27 mouse cellular contexts compared by ENCODE assay signal in genomic region chr13:38369624-38370023, GRCm38 (mm10). TPM values are rescaled to one million over a fixed set of nuclear protein-coding genes. Genes with fewer than 3 reads are reported as not detected.
DNase-seq lines count a peak whose midpoint lies in the region; ATAC-seq and TF ChIP-seq lines count a peak whose summit lies in the region.
"Had no signal": no experiment of that assay in that cellular context is flagged by ENCODE, and none has a peak within 500 bp of the region (broad histone marks: within the 10 kb centered on the region; RNA-seq: fewer than 3 reads in every experiment).

No protein-coding gene starts in this region.

- no peak overlapping the region for H3K9ac ChIP-seq in kidney, embryonic 16.5 days (replicated peaks; ENCODE audit: low read length)
- no peak overlapping the region for H3K9ac ChIP-seq in lung, embryonic 14.5 days
- H3K9ac ChIP-seq: embryonic facial prominence, embryonic 13.5 days; forebrain, embryonic 12.5 days; forebrain, embryonic 15.5 days; heart, embryonic 12.5 days; heart, embryonic 15.5 days had no signal

- H3K4me1 ChIP-seq in kidney, adult 2 months (ENCODE audit: control insufficient read depth, insufficient read depth, low read length) = no peaks in the 10 kb centered on the region
- H3K4me1 ChIP-seq in kidney, embryonic 16.5 days (ENCODE audit: insufficient read depth, low read length) = no peaks in the 10 kb centered on the region
- no peaks in the 10 kb centered on the region for H3K4me1 ChIP-seq in lung, embryonic 14.5 days (ENCODE audit: insufficient read depth)
- no peaks in the 10 kb centered on the region; the same call in 1 of the 2 replicates for H3K4me1 ChIP-seq in lung, adult 2 months (ENCODE audit: control insufficient read depth, insufficient read depth, low read length)
- H3K4me1 ChIP-seq: embryonic facial prominence, embryonic 10.5 days; embryonic facial prominence, embryonic 13.5 days; forebrain, embryonic 12.5 days; forebrain, embryonic 15.5 days; heart, embryonic 15.5 days; hindbrain, embryonic 10.5 days had no signal

- no peaks in the 10 kb centered on the region for H3K27me3 ChIP-seq in kidney, adult 2 months (replicated peaks; ENCODE audit: control insufficient read depth, insufficient read depth, low read length)
- H3K27me3 ChIP-seq in kidney, embryonic 16.5 days (ENCODE audit: insufficient read depth, low read length) = no peaks in the 10 kb centered on the region
- no peaks in the 10 kb centered on the region for H3K27me3 ChIP-seq in lung, embryonic 14.5 days (ENCODE audit: insufficient read depth, low read length)
- H3K27me3 ChIP-seq: embryonic facial prominence, embryonic 13.5 days; forebrain, embryonic 12.5 days; forebrain, embryonic 15.5 days; heart, embryonic 12.5 days; heart, embryonic 15.5 days had no signal

- no peak for ATAC-seq in kidney, embryonic 16.5 days (ENCODE audit: low FRiP score, low TSS enrichment)
- no peak for ATAC-seq in lung, embryonic 14.5 days (ENCODE audit: insufficient read depth)
- ATAC-seq: activated CD4-positive, CD25-positive, alpha-beta regulatory T cell, adult 4 months; forebrain, embryonic 15.5 days had no signal

- WGBS in kidney, adult 2 months = 77% methylated on average over 5 of the region's 5 CpGs
- 52% methylated on average over 5 of the region's 5 CpGs for WGBS in kidney, embryonic 16.5 days
- WGBS in lung, embryonic 14.5 days = 32% methylated on average over 5 of the region's 5 CpGs
- WGBS in lung, adult 2 months = 38% methylated on average over 5 of the region's 5 CpGs

- H3K4me3 ChIP-seq in kidney, adult 2 months (ENCODE audit: insufficient read depth, low read depth, low read length) = no peak overlapping the region
- no peak overlapping the region for H3K4me3 ChIP-seq in kidney, embryonic 16.5 days (ENCODE audit: low read length)
- H3K4me3 ChIP-seq in lung, embryonic 14.5 days (ENCODE audit: low read depth, low read length) = no peak overlapping the region
- H3K4me3 ChIP-seq in lung, adult 2 months (replicated peaks; ENCODE audit: extremely low read depth, low read depth, low read length) = no peak overlapping the region
- H3K4me3 ChIP-seq: embryonic facial prominence, embryonic 10.5 days; embryonic facial prominence, embryonic 13.5 days; erythroblast, embryonic 14.5 days; forebrain, embryonic 12.5 days; forebrain, embryonic 15.5 days; heart, embryonic 12.5 days; heart, embryonic 15.5 days; hindbrain, embryonic 10.5 days had no signal

- no peak overlapping the region for H3K27ac ChIP-seq in kidney, adult 2 months (ENCODE audit: insufficient read depth, low read depth, low read length)
- H3K27ac ChIP-seq in kidney, embryonic 16.5 days (ENCODE audit: low read length) = no peak overlapping the region
- H3K27ac ChIP-seq in lung, embryonic 14.5 days (ENCODE audit: low read depth) = no peak overlapping the region
- H3K27ac ChIP-seq: embryonic facial prominence, embryonic 10.5 days; embryonic facial prominence, embryonic 13.5 days; forebrain, embryonic 12.5 days; forebrain, embryonic 15.5 days; heart, embryonic 15.5 days; hindbrain, embryonic 10.5 days had no signal

- no peak for TF ChIP-seq CTCF in kidney, adult 2 months (conservative IDR thresholded peaks at IDR 0.05; ENCODE audit: insufficient read depth, insufficient read length, low read depth, low read length)
- TF ChIP-seq CTCF in lung, embryonic 14.5 days (IDR thresholded peaks at IDR 0.05; ENCODE audit: low read depth) = no peak
- no peak for TF ChIP-seq CTCF in lung, adult 2 months (IDR thresholded peaks at IDR 0.05; ENCODE audit: insufficient read depth, low read length)

- H3K9me3 ChIP-seq in kidney, embryonic 16.5 days (ENCODE audit: low read length) = no peaks in the 10 kb centered on the region; the same call in 1 of the 2 replicates
- H3K9me3 ChIP-seq in lung, embryonic 14.5 days (ENCODE audit: low read depth, low read length) = no peaks in the 10 kb centered on the region
- H3K9me3 ChIP-seq: embryonic facial prominence, embryonic 13.5 days; forebrain, embryonic 12.5 days; forebrain, embryonic 15.5 days; heart, embryonic 12.5 days; heart, embryonic 15.5 days; hindbrain, embryonic 10.5 days had no signal

- DNase-seq in kidney, adult 2 months = peak; percentile 34
- DNase-seq in kidney, adult 8-10 months = no peak
- peak; percentile 58 for DNase-seq in kidney, postnatal 10 days
- DNase-seq in lung, embryonic 14.5 days = peak; percentile 56
- no peak for DNase-seq in lung, postnatal 36 days
- DNase-seq in lung, postnatal 10 days = peak; percentile 11
- DNase-seq in lung, adult 2 months = no peak
- DNase-seq: adrenal gland, postnatal 25 days; cerebellum, adult 11-12 months; cerebellum, adult 8-10 months; cerebellum, postnatal 10 days; cerebellum, postnatal 36 days; embryo, embryonic 11 days; gastrocnemius, postnatal 25 days; heart, adult 18-20 months; heart, postnatal 10 days; heart, postnatal 36 days had no signal

- H3K4me2 ChIP-seq in kidney, embryonic 16.5 days (replicated peaks; ENCODE audit: low read depth, low read length) = no peak overlapping the region
- no peak overlapping the region for H3K4me2 ChIP-seq in lung, embryonic 14.5 days
- H3K4me2 ChIP-seq: embryonic facial prominence, embryonic 13.5 days; forebrain, embryonic 12.5 days; forebrain, embryonic 15.5 days; heart, embryonic 12.5 days; heart, embryonic 15.5 days had no signal

- no peak for TF ChIP-seq POLR2A in kidney, adult 2 months (IDR thresholded peaks at IDR 0.05; ENCODE audit: low read depth, low read length)
- no peak for TF ChIP-seq POLR2A in lung, adult 2 months (IDR thresholded peaks at IDR 0.05; ENCODE audit: borderline replicate concordance, extremely low read depth, low read depth, low read length)

- no peaks in the 10 kb centered on the region for H3K36me3 ChIP-seq in kidney, adult 2 months (ENCODE audit: control insufficient read depth, insufficient read depth, low read length)
- H3K36me3 ChIP-seq in kidney, embryonic 16.5 days (ENCODE audit: insufficient read depth, low read length) = no peaks in the 10 kb centered on the region
- H3K36me3 ChIP-seq in lung, embryonic 14.5 days (ENCODE audit: insufficient read depth) = no peaks in the 10 kb centered on the region
- H3K36me3 ChIP-seq: embryonic facial prominence, embryonic 10.5 days; embryonic facial prominence, embryonic 13.5 days; forebrain, embryonic 12.5 days; forebrain, embryonic 15.5 days; heart, embryonic 12.5 days; heart, embryonic 15.5 days; hindbrain, embryonic 10.5 days had no signal

RNA-seq across cellular contexts. Expression of gene Bmp6, which starts 24.7 kb away (rescaled TPM):
- 63.5 and 67.0 TPM in 2 replicates for polyA plus RNA-seq in kidney, adult 2 months (2012; rRNA removed)
- 1.3 and 2.2 TPM in 2 replicates for polyA plus RNA-seq in kidney, embryonic 16.5 days (2015; fragmentation: Nextera tagmentation; extraction: Ambion mirVana)
- 1.1 and 1.4 TPM in 2 replicates for polyA plus RNA-seq in lung, embryonic 14.5 days (2014; fragmentation: Nextera tagmentation; extraction: Ambion mirVana)
- 193 and 202 TPM in 2 replicates for polyA plus RNA-seq in lung, adult 2 months (2012; rRNA removed)
- polyA plus RNA-seq: activated CD4-positive, CD25-positive, alpha-beta regulatory T cell, adult 4 months; erythroblast, embryonic 14.5 days had no signal

Comparison
In these comparisons a context has a peak if more than half of its experiments do, and no peak if none do; other contexts are left out.
1. DNase-seq: peak in kidney, adult 2 months (single experiment), kidney, postnatal 10 days (single experiment), lung, embryonic 14.5 days (single experiment) and lung, postnatal 10 days (single experiment); none in kidney, adult 8-10 months (0 of 2), lung, postnatal 36 days (single experiment) and lung, adult 2 months (single experiment).
2. RNA of gene Bmp6, which starts 24.7 kb away (polyA plus RNA-seq): 193 to 202 TPM in lung, adult 2 months and 63.5 to 67.0 TPM in kidney, adult 2 months; 1.3 to 2.2 TPM in kidney, embryonic 16.5 days and 1.1 to 1.4 TPM in lung, embryonic 14.5 days; every median in the first group is over 10 times any median in the second.